Mouse (Mus musculus) Muller cell, postnatal 12 days (primary cell): ENCODE data around the gene 9430097D07Rik.

Experiments
- DNase-seq: peaks from one replicate; pipeline ENCODE4 v3.0.0-alpha.2; 2015; ENCODE audit errors: inconsistent ontology term

9430097D07Rik gene

DNA sequence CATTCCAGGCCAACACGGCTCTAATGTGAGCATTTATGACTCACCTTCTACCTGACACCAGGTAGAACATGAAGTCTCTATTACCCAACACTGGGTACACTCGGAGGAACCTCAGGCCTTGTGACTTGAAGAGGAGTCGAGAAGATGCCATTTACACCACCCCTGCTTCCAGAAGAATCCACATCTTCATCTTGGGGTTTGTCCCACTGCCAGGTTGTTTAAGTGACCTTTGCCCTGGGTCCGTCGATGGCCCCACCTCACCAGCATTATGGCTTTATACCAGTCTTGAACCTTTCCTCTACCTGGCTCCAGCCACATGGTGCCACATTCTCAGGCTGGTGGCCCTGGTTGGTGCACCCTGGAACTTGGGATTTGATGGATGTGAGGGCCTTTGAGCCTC, 21.8 kb upstream of the 9430097D07Rik start:
- no peak for DNase-seq

DNA sequence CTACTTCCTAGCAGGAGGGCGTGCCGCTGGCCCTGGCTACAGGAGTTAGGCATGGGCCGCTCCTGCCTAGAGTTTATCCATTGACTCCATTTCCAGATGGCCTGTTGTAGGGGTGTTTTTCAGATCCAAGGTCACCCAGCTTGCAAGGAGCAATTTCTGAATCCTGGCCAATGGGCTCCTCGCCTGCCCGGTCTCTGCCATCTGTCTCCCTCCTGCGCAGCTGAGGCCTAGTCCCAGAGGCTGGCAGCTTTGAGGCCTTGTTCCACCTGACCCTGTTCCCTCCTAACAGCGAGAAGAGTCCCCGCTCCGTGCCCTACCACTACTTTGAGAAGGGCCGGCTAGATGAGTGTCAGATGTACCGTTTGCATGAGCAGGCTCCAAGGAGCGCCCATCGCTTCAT, 21.2 kb upstream of the 9430097D07Rik start:
- no peak for DNase-seq

DNA sequence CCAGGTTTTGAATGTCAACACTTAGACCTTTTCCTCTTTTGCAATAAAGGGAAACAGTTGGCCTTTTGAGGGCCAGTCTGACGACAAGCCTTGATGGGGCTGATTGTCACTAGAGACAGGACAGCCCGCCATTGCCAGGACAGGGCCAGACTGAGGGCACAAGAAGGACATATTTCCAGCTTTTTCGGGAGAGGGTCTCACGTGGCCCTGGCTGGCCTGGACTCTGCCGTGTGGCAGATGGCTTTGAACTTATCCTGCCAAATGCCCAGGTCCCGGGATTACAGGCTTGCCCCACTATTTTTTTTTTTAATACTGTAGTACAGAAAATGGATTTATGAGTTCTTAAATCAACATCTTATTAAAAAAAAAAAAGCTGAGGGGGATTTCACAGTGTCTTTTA, 15.8 kb upstream of the 9430097D07Rik start:
- no peak for DNase-seq

DNA sequence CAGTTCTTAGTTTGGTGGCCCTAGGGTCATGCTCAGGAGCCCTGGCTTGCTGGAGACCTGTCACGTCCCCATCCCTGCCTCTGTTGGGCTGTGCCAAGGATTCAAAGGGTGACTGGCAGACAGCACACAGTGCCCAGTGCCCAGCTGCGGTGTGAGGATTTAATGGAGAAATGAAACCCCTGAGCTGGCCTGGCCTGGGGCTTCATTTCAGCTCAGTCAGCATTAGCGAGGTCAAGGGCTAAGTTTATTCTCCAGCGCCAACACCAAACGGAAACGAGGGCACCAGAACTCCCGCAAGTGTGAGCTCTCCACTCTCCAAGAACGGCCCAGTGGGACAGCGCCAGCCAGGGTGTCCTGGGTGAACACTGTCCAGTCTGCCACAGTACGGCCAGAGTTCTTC, 14.7 kb upstream of the 9430097D07Rik start:
- DNase-seq: no peak

DNA sequence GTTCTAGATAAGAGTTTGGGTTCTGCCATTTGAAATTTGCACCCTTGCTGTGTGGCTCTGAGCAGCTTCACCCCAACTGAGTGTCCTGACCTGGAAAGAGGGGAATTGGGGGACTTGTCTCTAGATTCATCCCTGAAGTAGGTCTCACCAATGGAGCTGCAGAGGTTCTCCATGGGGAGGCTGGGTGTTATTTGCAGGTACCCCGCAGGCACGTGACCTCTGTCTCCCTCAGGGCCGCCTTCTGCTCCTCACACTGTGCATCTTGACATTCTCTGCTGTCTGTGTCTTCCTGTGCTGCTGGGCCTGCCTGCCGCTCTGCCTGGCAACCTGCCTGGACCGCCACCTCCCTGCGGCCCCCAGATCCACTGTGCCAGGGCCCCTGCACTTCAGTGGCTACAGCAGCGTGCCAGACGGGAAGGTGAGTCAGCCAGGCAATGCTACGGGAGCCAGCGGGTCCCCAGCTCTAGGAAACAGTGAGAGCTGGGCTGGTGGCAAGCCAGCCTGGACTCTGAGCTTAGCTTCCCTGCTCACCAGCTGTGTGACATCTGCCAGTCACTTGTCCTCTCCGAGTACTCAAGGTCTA, 13.8 kb upstream of the 9430097D07Rik start:
- DNase-seq: peak; percentile 86

DNA sequence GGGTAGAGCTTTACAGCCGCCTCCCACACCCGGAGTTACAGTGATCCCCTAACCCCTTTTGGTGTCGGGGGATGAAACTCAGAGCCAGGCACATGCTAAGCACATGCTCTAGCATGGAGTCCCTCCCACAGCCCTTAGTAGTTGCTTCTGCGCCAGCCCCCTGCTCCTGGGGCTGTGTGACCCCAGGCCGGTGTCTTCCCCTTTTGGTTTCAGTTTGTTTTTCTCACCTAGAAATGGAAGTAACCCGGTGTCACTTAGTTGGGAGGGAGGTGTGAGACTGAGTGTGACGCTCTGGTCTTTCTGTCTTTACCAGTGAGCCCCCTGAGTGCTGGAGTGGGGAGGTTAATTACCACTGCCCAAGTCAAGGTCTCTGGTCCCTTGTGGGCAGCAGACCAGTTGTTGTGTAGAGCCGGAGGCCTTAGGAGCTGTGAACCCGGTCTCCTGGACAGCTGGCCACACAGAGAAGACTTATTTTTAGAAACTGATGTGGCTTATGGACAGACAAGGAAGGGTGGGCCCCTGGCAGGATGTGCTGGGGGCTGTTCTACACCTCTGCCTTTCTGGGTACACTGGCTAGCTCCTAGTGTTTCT, 12.3 kb upstream of the 9430097D07Rik start:
- no peak for DNase-seq

DNA sequence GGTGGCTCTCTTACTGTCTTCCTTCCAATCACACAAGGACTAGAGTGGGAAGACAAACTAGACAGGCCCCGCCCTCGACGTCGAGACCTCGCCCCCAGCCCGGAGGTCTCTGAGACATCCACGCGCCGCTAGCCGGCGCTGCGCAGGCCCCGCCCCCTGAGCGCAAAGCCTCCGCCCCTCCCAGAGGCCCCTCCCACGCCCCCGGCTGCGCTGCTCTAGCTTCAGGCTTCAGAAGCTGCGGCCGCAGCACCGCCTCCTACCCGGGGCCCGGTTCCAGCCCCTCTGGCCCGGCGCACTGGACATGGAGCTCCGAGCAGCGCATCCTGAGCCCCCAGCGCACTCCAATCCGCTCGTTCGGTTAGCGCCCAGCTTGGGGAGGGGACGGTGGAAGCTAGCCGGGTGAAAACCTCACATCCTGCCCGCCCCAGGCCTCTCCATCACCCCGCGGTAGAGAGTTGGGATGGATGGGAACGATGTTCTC, 11.4 kb upstream of the 9430097D07Rik start, which contains the start of gene St6galnac4:
St6galnac4 (plus strand) TSS at position 225 of the 481 bp plus-strand sequence.
- peak; percentile 99 for DNase-seq

DNA sequence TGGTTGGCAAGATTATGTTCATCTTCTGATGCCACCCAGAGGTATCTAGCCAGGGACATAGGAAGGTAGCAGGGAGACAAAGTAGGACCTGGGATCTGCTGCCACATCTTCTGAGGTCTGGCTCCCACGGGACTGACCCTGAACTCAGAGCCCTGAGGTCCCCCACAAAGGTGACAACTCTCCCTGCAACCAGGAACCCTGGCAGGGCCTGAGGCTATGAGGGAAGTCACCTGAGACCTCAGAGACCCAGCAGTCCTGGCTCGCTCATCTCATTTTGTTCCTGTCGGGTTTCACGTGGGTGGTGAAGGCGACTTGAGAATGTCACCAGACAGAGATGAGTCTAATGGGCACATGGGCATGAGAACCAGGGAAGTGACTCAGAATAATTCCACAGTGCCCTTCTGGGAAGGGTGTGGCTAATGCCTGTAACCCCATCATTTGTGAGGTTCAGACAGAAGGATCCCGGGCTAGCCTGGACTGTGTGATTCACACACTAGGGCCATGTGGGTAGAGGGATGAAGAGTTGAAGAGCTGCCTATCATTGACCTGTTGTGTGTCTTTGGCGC, 9.7 kb upstream of the 9430097D07Rik start:
- no peak for DNase-seq

DNA sequence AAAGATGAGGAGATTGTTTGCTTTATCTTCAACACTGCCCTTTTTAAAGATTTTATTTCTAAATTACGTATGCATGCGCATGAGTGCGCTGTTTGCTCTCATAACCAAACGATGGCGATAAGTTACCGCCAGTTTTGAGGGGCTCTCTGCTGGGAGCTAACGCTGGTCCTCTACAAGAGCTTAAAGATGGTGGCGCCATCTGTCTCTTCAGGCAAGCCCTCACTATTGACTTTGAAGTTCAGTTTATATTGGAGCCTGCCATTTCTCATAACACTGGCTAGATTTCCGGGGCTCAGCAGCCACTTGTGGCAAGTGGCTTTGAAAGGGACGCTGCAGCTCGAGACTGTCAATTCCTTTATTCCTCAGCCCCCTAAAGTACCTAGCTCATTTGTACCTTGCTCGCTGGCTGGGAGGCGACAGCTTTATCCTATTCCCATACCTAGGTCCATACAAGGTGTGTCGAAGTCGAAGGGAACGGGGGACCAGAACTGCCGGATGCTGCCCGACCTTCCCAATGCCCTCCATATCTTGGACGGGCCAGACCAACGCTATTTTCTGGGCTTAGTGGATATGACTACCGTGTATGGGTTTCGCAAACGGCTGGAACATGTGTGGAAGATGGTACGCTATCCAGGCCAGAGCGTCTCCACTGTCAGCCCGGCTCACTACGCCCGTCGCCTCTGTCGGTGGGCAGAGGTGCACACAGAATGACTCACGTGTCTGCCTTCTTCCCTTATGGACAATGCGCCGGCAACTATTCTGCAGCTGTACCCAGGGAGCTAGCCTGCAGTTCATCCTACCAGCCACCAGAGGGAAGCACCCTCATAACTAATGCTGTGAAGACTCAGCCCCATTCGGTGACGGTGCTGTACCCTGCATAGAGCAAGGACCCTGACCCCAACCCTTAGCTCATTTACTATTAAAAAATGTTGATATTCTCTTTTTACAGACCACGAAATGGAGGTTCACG, 7.6 kb upstream of the 9430097D07Rik start:
- peak; percentile 76 for DNase-seq

DNA sequence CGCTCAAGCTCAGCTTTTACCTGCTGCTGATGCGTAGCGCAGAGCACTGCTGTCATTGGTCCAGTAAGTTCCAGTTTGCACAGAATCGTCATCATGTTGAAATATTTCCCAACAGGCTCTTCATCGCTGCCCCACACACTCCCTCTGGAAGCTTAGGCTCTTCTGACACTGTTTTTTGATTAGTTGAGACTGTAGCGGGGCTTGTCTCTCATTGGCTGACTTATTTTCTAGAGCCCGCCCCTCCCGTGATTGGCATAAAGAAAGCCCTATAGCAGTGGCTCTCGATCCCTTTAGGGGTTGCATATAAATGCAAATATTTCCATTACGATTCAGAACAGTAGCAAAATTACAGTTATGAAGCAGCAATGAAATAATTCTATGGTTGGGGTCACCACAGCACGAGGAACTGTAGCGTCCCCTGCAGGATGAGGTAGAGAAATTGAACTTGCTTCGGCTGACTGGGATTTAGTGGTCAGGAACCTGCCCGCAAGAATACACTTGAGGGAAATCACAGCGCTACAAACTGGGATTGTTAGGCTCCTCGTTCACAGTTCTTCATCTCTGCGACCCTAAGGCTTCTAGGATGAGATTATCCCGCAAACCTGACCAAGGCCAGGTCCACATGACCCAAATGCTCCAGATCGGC, 6.1 kb upstream of the 9430097D07Rik start:
- DNase-seq: no peak

DNA sequence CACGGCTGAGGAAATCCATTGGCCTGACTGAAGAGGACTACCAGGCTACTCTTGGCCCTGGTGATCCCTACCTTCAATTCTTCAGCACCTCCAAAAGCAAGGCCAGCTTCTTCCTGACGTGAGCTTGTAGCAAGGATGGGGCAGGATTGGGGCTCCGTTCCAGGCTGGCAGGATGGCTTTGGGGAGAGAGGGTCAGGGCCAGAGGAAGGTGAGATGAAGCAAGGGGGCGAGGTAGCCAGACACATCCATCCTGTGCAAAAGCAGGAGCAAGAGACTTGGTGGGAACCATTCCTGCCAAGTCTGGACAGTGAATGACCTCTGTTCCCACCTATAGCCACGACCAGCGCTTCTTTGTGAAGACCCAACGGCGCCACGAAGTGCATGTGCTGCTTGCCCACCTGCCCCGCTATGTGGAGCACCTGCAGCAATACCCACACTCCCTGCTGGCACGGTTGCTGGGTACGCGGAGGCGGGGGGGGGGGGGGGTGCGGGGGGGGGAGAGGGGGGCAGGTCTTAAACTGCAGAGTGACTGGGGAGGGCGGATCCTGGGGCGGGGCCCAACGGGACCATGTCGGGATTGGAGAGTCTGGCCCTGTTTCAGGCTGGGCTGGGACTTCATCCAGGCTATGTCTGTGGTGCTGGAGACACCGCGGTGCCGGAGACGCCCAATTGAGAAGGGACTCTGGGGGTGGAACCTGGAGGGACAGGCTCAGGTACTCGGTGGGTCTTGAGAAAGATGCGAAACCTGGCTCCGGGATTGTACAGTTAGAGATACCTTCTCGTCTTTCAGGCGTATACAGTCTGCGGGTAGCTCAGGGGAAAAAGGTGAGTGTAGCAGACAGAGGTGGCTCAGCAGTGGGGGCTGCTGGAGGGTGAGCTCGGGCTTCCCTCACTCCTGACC, 2.9 kb upstream of the 9430097D07Rik start:
- DNase-seq: no peak

DNA sequence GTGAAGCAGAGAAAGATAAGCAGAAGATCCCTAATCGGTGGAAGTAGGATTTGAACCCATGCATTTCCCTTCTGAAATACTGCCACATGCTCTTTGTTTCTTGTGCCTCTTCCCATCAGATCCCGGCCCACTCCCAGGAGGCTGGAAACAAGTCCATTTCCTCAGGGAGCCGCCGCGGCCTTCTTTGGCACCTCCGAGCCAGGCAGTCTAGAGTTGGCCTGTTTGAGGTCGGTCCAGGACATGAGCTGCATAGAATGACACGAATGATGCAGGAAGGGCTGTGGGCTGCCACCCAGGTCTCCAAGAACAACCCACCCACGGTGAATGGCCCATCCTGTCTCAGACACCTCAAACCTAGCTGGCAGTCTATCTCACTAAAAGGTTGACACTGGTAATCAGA, 1.0 kb upstream of the 9430097D07Rik start:
- no peak for DNase-seq

DNA sequence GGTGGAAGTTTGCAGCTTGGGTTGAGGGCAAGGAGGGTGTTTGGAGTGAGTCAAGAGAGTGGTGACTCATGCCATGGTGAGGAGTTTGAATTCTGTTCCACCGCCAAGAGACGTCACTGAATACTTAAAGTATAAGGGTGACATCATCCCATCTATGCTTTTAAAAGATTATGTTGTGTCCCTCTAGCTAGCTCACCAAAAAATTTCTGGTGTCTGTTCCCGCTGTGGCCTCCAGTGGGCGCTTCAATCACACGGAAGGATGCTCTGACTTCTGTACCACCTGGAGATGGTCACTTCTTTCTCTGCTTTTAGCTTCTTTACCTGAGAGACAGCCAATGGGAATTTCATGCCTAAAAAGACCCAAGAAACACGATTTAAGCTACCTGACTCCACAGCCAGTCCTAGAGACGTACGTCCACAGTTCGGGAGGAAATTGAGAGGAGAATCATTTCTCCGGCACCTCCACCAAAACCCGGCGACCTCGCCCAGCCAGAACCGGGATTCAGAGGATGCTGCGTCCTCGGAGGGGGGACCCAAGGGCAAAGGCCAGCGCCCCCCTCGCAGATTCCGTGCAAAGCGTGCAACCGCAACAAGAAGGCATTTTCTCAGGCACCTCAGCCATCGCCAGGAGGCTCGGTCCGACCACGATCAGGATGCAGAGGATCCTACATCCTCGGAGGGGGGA, 441 bp downstream of the 9430097D07Rik start:
- no peak for DNase-seq

DNA sequence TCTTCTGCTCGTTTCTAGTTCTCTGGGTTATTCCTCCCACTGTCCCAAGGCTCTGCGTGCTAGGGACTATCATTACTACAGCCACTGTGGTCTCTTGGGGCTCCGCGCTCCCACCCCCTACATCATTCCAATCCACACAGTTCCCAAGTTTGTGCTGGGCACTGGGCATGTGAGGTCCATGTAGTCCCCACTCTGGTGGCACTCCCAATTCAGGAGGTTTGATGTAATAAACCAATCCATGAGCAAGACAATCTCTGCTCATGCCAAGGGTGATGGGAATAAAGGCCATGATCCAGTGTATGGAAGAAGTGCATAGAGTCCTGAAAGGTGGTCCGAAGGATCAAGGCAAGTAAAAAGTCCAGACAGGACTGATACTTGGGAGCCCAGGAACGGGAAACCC, 987 bp downstream of the 9430097D07Rik start, which contains the start of gene Pip5kl1:
Pip5kl1 (plus strand) TSS at position 301 of the 400 bp plus-strand sequence.
- no peak for DNase-seq

DNA sequence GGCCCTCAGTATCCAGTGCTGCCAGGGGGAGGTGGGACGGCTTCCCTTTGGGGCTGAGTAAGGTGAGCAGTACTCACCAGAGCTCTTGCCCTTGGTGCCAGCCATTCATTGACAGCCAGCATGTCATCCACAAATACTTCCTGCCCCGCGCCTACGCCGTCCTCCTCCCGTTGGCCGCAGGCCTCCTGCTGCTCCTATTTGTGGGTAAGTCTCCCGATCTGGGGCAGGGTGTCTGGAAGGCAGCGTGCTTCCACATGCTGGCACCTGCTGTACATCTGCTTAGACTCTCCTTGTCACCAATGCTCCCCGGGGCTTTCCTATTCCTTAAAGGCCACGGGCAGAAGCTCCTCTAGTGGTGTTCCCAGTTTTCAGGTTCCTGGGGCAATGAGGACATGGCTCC, 3.3 kb downstream of the 9430097D07Rik start:
- no peak for DNase-seq

DNA sequence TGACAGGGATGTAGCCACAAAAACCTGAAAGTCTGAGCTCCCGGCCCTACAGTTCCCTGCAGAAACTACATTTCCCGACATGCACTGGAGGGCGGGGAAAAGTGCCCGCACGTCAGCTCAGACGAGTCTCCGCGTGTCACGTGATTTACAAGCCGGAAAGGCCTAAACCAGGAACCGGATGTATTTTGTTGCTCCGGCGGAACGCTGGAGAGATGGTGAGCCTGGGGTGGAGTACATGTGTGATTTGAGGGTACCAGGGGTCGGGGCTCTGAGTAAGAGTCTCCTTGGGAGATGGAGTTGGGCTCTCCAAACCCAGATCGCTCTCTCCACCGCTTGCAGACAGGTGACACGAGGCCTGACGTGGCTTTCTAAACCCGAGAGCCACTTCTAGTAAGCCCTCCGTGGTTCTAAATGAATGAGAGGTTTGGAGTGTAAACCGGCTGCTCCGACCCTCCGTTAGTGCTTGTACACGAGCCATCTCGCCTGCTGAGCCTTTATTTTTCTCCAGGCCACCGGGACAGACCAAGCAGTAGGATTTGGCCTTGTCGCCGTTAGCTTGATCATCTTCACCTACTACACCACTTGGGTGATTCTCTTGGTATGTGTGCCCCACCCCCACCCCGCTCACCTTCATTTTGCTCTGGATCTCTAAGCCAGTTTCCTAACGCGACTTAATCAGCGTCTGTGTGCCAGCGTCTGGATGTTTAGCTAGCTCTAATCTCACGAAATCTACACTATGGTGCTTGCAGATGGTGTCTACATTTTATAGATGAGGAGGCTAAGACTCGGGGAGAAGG, 4.6 kb downstream of the 9430097D07Rik start, which contains the start of gene Dpm2:
Dpm2 (plus strand) TSS at position 161 of the 797 bp plus-strand sequence.
- DNase-seq: peak; percentile 80

DNA sequence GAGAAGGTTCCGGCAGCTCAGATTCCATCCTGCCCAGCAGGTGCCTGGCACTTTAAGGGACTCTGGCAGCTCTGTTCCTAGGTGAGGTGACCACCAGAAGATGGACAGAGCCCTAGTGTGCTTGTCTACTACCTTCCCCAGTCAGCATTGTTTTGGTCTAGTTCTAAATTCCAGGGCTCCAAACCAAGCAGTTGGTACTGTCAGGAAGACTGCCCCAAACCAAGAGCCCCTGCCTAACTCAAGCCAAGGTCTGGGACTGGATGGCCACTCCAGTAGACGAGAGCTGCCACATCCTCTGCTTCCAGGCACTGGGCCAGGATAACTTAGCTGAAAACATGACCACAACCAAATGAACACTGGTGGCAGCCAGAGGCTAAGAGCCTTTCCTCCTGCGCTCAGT, 6.5 kb downstream of the 9430097D07Rik start:
- DNase-seq: no peak

DNA sequence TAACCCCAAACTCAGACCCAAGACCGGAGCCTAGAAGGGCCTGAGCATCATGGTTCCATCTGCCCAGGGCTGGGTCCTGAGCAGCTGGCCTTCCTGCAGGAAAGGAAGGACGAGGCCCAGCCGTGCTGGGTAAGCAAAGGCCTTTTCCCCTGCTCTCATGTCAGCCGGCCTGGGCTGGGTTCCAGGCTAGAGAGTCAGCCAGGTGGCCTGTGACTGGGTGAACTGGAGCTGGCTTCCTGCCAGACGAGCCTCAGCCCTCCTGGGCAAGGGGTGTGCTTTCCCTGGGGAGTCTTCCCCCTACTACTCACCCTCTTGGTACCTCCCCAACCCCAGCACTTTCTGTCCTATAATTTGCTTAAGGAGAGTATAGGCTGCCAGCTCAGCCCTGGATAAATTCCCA, 7.3 kb downstream of the 9430097D07Rik start:
- DNase-seq: no peak

DNA sequence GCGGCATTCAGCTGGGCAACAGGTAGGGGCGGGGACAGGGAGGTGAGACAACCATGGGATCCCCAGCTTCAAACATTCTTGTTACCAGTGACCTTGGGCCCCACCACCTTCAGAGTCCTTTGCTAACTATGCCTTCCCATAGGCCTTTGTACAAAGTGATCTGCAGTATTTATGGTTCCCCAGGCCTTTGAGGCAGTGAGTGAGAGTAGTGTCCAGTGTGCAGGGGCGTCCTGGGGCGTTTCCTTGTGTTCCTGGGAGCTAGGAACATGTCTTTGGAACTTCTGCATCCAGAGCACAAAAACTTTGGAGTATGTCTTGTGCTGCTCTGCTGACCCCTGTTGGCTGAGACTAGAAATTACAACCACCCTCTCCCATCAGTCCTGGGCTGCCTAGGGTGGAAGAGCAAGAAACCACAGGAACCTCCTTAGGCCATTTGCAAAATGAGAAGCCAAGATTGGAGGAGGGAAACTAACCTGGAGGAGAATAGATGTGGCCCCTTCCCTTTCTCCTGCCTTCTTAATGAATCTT, 8.9 kb downstream of the 9430097D07Rik start:
- DNase-seq: peak; percentile 62
